Mouse (Mus musculus): Measurements from ENCODE around the gene Kirrel3. TPM values are rescaled to one million over a fixed set of nuclear protein-coding genes. Genes with fewer than 3 reads are reported as not detected.

The Kirrel3 gene
- polyA plus RNA-seq, 1 experiment from 2014 or later: 48.9 TPM

DNA sequence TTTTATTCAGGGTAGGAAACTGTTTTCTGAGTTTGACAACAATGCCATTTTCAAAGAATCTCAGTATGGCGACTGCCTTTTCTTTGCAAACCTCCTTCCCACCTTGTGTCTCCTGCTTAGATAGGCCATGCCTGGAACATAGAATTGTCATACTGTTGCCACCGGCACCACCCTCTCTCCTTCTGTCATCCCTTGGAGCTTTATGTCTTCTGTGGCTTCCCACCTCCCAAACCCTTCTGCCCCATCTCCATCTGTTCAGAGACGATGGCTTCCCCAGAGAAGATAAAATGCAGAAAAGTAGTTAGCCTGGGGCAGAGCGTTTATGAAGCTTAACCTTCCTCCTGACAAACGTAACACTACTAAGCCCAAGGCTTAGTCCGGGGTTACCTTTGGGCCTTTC, 88.9 kb downstream of the Kirrel3 start:
- ATAC-seq: no peak
- Histone ChIP-seq H3K4me2 (ENCODE audit: low read length) (no peak overlapping the region), H3K9ac (ENCODE audit: low read depth, low read length) (no peak overlapping the region), H3K4me1 (ENCODE audit: control insufficient read depth, insufficient read depth, low read depth, low read length) (no peaks in the 10 kb centered on the region), H3K27me3 (replicated peaks; ENCODE audit: control insufficient read depth, insufficient read depth, low read length) (no peaks in the 10 kb centered on the region), H3K36me3 (ENCODE audit: control insufficient read depth, insufficient read depth, low read length) (no peaks in the 10 kb centered on the region), H3K4me3 (ENCODE audit: low read length) (no peak overlapping the region), H3K27ac (ENCODE audit: low read depth, low read length) (no peak overlapping the region), H3K9me3 (ENCODE audit: control insufficient read depth, low read length) (no peaks in the 10 kb centered on the region)
- WGBS: 86% methylated on average over 6 of the region's 6 CpGs

DNA sequence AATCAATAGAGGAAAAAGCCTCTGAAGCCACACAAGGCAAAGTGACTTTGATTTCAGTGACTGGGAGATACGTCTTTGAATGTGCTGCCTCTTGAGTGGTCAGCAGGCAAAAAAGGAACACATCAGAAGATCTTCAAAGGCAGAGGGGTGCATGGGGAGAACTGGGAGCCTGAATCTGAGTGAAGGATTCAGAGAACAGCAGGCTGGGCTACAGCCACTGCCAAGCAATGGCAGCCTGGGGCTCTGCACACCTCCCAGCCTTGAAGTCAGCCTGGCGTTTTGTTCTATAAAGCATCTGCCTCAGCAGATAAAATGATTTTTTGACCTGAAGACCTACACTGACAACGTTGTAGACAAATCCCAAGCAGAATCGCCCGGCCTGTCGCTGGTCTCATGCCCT, 93.5 kb downstream of the Kirrel3 start:
- H3K4me3 ChIP-seq (ENCODE audit: low read length): no peak overlapping the region
- no peak for ATAC-seq
- H3K9me3 ChIP-seq (ENCODE audit: control insufficient read depth, low read length): no peaks in the 10 kb centered on the region
- H3K36me3 ChIP-seq (ENCODE audit: control insufficient read depth, insufficient read depth, low read length): no peaks in the 10 kb centered on the region
- H3K27ac ChIP-seq (ENCODE audit: low read depth, low read length): no peak overlapping the region
- WGBS: 79% methylated on average over 6 of the region's 6 CpGs
- H3K4me1 ChIP-seq (ENCODE audit: control insufficient read depth, insufficient read depth, low read depth, low read length): 0 out of 2 replicates have a peak, but pooled peaks cover 2% of the 10 kb centered on the region
- no peak overlapping the region for H3K9ac ChIP-seq (ENCODE audit: low read depth, low read length)
- no peaks in the 10 kb centered on the region for H3K27me3 ChIP-seq (replicated peaks; ENCODE audit: control insufficient read depth, insufficient read depth, low read length)
- H3K4me2 ChIP-seq (ENCODE audit: low read length): no peak overlapping the region

DNA sequence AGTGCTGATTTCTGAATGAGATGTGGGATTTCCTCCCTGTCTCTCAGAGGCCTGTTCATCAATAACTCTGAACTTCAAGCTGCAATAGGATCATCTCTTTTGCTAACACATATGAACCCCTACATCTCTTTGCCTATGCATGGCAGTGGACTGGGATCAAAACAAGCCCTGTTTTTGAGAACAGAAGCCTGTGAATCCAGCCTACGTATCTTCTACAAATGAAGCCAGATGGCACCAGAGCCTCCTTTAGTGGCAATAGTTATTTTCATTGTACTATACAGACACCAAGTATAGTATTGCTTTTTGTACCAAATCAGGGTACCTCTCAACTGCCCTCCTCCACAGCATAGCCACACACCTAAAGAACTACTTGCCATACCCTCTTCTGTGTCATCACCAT, 94.4 kb downstream of the Kirrel3 start:
- WGBS: 60% methylated on average over 1 of the region's 1 CpGs
- no peak for ATAC-seq
- Histone ChIP-seq H3K27me3 (replicated peaks; ENCODE audit: control insufficient read depth, insufficient read depth, low read length) (no peaks in the 10 kb centered on the region), H3K9me3 (ENCODE audit: control insufficient read depth, low read length) (no peaks in the 10 kb centered on the region), H3K9ac (ENCODE audit: low read depth, low read length) (no peak overlapping the region), H3K27ac (ENCODE audit: low read depth, low read length) (no peak overlapping the region), H3K4me2 (ENCODE audit: low read length) (no peak overlapping the region), H3K4me1 (ENCODE audit: control insufficient read depth, insufficient read depth, low read depth, low read length) (0 out of 2 replicates have a peak, but pooled peaks cover 2% of the 10 kb centered on the region), H3K4me3 (ENCODE audit: low read length) (no peak overlapping the region), H3K36me3 (ENCODE audit: control insufficient read depth, insufficient read depth, low read length) (no peaks in the 10 kb centered on the region)

DNA sequence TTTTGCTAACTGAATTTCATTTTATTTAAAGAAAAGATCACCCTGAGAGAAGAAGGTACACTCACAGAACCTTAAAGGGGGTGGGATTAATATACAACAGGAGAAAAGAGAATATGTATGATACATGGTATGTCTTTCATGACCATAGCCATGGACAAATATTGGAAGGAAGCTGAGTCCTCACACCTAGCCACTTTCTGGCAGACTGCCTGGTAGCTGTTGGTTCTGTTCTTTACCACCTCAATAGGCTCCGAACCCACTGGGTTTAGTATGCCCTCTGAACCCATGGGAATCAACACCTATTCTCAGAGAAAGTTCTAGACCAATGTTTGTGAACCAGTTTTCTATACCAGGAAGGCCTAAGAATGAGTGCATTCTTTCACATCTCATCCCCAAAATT, 96.8 kb downstream of the Kirrel3 start:
- Histone ChIP-seq H3K36me3 (ENCODE audit: control insufficient read depth, insufficient read depth, low read length) (no peaks in the 10 kb centered on the region), H3K9ac (ENCODE audit: low read depth, low read length) (no peak overlapping the region), H3K4me3 (ENCODE audit: low read length) (no peak overlapping the region), H3K27ac (ENCODE audit: low read depth, low read length) (no peak overlapping the region), H3K4me2 (ENCODE audit: low read length) (no peak overlapping the region), H3K4me1 (ENCODE audit: control insufficient read depth, insufficient read depth, low read depth, low read length) (peaks cover 7% of the 10 kb centered on the region), H3K9me3 (ENCODE audit: control insufficient read depth, low read length) (no peaks in the 10 kb centered on the region), H3K27me3 (replicated peaks; ENCODE audit: control insufficient read depth, insufficient read depth, low read length) (no peaks in the 10 kb centered on the region)
- WGBS: 83% methylated on average over 1 of the region's 1 CpGs
- no peak for ATAC-seq

DNA sequence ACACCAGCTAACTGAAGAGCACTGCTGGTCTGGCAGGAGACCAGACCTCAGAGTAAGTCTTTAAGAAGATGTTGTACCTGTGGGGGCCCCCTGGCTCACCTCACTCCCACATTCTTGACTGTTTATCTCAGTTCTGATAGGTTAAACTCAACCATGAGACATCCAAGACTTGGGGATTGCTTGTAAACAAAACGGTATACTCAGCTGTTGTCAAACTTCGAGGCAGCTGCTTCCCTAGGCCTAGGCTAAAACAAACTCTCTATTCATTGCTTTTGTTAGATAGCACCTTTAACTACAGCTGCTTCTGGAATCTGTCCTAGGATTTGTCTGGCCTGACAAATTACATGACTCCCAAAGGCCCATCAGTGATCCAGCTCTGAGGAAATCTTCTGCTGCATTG, 99.8 kb downstream of the Kirrel3 start:
- 0 out of 2 replicates have a peak, but pooled peaks have one; percentile 35 for ATAC-seq
- Histone ChIP-seq H3K27ac (ENCODE audit: low read depth, low read length) (no peak overlapping the region), H3K4me3 (ENCODE audit: low read length) (no peak overlapping the region), H3K4me2 (ENCODE audit: low read length) (no peak overlapping the region), H3K9me3 (ENCODE audit: control insufficient read depth, low read length) (no peaks in the 10 kb centered on the region), H3K4me1 (ENCODE audit: control insufficient read depth, insufficient read depth, low read depth, low read length) (peaks cover 7% of the 10 kb centered on the region), H3K27me3 (replicated peaks; ENCODE audit: control insufficient read depth, insufficient read depth, low read length) (no peaks in the 10 kb centered on the region), H3K9ac (ENCODE audit: low read depth, low read length) (no peak overlapping the region), H3K36me3 (ENCODE audit: control insufficient read depth, insufficient read depth, low read length) (no peaks in the 10 kb centered on the region)
- 55% methylated on average over 2 of the region's 2 CpGs for WGBS

DNA sequence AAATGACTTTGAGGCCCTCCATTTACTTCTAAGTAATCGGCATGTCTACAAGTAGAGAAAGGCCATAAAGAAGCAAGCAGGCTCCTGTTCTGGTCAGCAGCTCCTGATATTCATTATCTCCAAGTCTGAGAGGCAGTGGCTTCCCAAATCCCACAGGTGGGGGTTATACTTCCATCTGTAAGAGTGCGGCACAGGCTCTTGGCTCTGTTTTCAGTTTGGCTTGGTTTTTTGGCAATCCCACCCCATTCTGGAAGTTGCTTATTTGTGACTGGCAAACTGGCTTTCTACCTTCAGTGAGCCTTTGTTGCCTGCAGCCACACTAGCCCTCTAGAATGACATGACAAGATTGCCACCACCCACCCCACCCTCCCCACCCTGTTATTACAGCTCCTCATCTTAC, 100.4 kb downstream of the Kirrel3 start:
- no peak overlapping the region for H3K9ac ChIP-seq (ENCODE audit: low read depth, low read length)
- 57% methylated on average over 2 of the region's 2 CpGs for WGBS
- no peaks in the 10 kb centered on the region for H3K27me3 ChIP-seq (replicated peaks; ENCODE audit: control insufficient read depth, insufficient read depth, low read length)
- peaks cover 7% of the 10 kb centered on the region for H3K4me1 ChIP-seq (ENCODE audit: control insufficient read depth, insufficient read depth, low read depth, low read length)
- H3K4me3 ChIP-seq (ENCODE audit: low read length): no peak overlapping the region
- H3K27ac ChIP-seq (ENCODE audit: low read depth, low read length): no peak overlapping the region
- H3K36me3 ChIP-seq (ENCODE audit: control insufficient read depth, insufficient read depth, low read length): no peaks in the 10 kb centered on the region
- no peaks in the 10 kb centered on the region for H3K9me3 ChIP-seq (ENCODE audit: control insufficient read depth, low read length)
- no peak overlapping the region for H3K4me2 ChIP-seq (ENCODE audit: low read length)
- 0 out of 2 replicates have a peak, but pooled peaks have one; percentile 34 for ATAC-seq

DNA sequence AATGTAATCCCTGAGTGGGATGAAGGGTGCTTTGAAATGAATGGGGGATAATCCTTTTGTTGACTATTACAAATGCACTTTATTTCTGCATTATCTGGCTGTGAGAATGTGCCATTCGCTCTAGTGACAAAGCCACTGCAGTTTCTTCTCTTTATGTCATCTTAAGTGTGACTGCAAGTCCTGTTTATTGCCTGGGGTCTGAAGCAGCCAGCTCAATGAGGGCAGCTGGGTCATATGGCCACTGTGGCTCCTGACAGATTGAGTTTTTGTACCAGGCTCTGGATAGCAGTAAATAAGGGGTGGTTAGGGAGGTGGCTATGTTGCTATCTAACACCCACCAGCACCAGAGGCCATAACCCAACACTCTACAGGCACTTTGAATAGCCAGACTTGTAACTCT, 104.1 kb downstream of the Kirrel3 start:
- Histone ChIP-seq H3K9ac (ENCODE audit: low read depth, low read length) (no peak overlapping the region), H3K9me3 (ENCODE audit: control insufficient read depth, low read length) (no peaks in the 10 kb centered on the region), H3K27ac (ENCODE audit: low read depth, low read length) (no peak overlapping the region), H3K4me1 (ENCODE audit: control insufficient read depth, insufficient read depth, low read depth, low read length) (peaks cover 10% of the 10 kb centered on the region), H3K36me3 (ENCODE audit: control insufficient read depth, insufficient read depth, low read length) (no peaks in the 10 kb centered on the region), H3K27me3 (replicated peaks; ENCODE audit: control insufficient read depth, insufficient read depth, low read length) (no peaks in the 10 kb centered on the region), H3K4me3 (ENCODE audit: low read length) (no peak overlapping the region), H3K4me2 (ENCODE audit: low read length) (no peak overlapping the region)
- no peak for ATAC-seq
- 89% methylated on average over 1 of the region's 1 CpGs for WGBS

DNA sequence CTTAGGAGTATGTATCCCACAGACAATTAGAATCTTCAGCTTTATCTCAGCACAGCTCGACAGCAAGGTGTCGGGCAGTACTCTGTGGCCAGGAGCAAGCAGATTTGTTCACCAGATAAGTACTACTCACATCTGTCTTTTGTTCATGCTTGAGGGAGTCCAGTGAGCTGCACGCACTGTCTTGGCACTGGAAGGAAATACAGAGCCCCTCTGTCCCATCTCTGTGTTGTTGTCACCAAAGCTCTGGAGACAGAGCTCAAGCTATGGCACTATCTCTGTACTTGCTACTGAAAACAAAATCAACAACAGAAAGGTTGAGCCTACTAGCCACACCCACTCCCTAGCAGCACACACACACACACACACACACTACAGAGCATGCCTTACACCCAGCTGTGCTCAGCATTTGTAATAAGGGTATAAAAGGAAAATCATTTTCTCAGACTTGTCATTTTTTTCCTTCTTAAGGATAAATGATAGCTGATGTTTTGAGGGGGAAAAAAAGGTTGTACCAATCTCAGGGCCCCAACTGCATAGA, 106.4 kb downstream of the Kirrel3 start:
- 36% methylated on average over 3 of the region's 3 CpGs for WGBS
- Histone ChIP-seq H3K4me3 (ENCODE audit: low read length) (no peak overlapping the region), H3K4me2 (ENCODE audit: low read length) (no peak overlapping the region), H3K9ac (ENCODE audit: low read depth, low read length) (no peak overlapping the region), H3K27ac (ENCODE audit: low read depth, low read length) (peak overlapping the region; percentile 48), H3K9me3 (ENCODE audit: control insufficient read depth, low read length) (no peaks in the 10 kb centered on the region), H3K4me1 (ENCODE audit: control insufficient read depth, insufficient read depth, low read depth, low read length) (peaks cover 5% of the 10 kb centered on the region), H3K27me3 (replicated peaks; ENCODE audit: control insufficient read depth, insufficient read depth, low read length) (no peaks in the 10 kb centered on the region), H3K36me3 (ENCODE audit: control insufficient read depth, insufficient read depth, low read length) (no peaks in the 10 kb centered on the region)
- peak; percentile 49 for ATAC-seq

DNA sequence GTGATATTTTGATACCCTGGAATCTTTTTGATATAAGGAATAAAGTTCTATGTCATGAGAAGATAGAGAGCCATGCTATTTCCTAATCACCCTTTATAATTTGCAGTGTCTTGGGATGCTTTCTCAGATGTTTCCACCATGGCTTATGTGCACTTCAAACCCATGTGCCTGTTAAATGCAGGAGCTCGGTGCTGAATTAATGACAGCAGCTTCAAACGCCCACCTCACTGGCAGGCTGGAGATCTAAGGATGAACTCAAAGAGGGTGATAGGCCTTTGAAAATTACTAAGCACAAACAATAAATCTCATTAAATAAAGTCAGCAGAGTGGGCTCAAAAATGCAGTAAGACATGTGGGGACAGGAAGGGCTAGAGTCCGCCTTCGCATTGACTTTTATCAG, 108.2 kb downstream of the Kirrel3 start:
- no peak overlapping the region for H3K4me3 ChIP-seq (ENCODE audit: low read length)
- H3K9me3 ChIP-seq (ENCODE audit: control insufficient read depth, low read length): no peaks in the 10 kb centered on the region
- H3K27ac ChIP-seq (ENCODE audit: low read depth, low read length): no peak overlapping the region
- H3K27me3 ChIP-seq (replicated peaks; ENCODE audit: control insufficient read depth, insufficient read depth, low read length): no peaks in the 10 kb centered on the region
- no peak for ATAC-seq
- no peak overlapping the region for H3K9ac ChIP-seq (ENCODE audit: low read depth, low read length)
- H3K4me2 ChIP-seq (ENCODE audit: low read length): no peak overlapping the region
- peaks cover 5% of the 10 kb centered on the region for H3K4me1 ChIP-seq (ENCODE audit: control insufficient read depth, insufficient read depth, low read depth, low read length)
- 88% methylated on average over 4 of the region's 4 CpGs for WGBS
- no peaks in the 10 kb centered on the region for H3K36me3 ChIP-seq (ENCODE audit: control insufficient read depth, insufficient read depth, low read length)

DNA sequence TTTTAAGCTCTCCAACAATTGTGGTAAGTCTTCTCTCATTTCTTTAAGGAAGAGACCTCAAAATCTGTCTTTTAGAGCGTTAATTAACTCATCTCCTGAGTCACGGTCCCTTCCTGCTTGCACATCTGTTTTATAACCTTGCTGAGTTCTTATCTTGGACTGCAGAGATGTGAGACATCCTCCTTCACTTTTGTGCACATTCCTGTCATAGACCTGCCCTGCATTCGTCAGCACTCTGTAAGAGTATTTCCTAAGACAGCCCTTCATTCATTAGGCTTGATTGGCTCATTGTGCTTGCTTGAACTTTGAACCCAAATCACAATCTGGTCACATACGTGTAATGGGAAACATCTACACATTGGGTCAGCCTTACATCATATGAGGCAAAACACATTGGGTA, 114.6 kb downstream of the Kirrel3 start:
- Histone ChIP-seq H3K9me3 (ENCODE audit: control insufficient read depth, low read length) (no peaks in the 10 kb centered on the region), H3K36me3 (ENCODE audit: control insufficient read depth, insufficient read depth, low read length) (no peaks in the 10 kb centered on the region), H3K4me2 (ENCODE audit: low read length) (no peak overlapping the region), H3K4me1 (ENCODE audit: control insufficient read depth, insufficient read depth, low read depth, low read length) (no peaks in the 10 kb centered on the region), H3K27me3 (replicated peaks; ENCODE audit: control insufficient read depth, insufficient read depth, low read length) (no peaks in the 10 kb centered on the region), H3K9ac (ENCODE audit: low read depth, low read length) (no peak overlapping the region), H3K4me3 (ENCODE audit: low read length) (no peak overlapping the region), H3K27ac (ENCODE audit: low read depth, low read length) (no peak overlapping the region)
- WGBS: 84% methylated on average over 4 of the region's 4 CpGs
- ATAC-seq: no peak

Measured in hindbrain, embryonic 16.5 days (tissue).